27 mouse cellular contexts compared by ENCODE assay signal in the genomic region with DNA sequence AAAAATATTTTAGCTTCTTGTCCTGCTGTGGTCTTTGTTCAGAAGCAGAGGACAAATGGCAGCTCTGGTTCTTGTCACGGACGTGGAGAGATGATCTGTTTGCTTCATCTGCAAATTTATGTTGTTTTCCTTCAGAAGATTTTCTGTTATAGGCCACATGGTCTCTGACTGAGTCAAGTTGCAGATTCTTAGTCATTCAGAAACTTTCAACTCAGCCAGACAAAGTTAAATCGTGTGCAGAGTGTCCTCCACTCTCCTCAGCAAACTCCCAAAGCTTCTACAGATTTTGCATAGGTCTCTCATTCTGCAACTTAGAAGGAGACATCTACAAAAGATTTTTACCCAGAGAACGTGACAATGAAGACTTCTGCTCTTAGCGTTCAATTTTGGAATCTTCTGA. TPM values are rescaled to one million over a fixed set of nuclear protein-coding genes. Genes with fewer than 3 reads are reported as not detected.
A peak's percentile ranks its signal among the peaks of the same experiment; 100 is the strongest.
DNase-seq lines count a peak whose midpoint lies in the region; ATAC-seq and TF ChIP-seq lines count a peak whose summit lies in the region.
"Had no signal": no experiment of that assay in that cellular context is flagged by ENCODE, and none has a peak within 500 bp of the region (broad histone marks: within the 10 kb centered on the region; RNA-seq: fewer than 3 reads in every experiment).

No protein-coding gene starts in this region.

- DNase-seq in intestine, embryonic 14.5 days (ENCODE audit: low spot score), result no peak
- no peak for DNase-seq in stomach, postnatal 0 days (ENCODE audit: low spot score)
- DNase-seq in left cerebral cortex, adult 8-10 months (ENCODE audit: low spot score in 2 of 2), result no peak
- DNase-seq in urinary bladder, postnatal 25 days (ENCODE audit: low spot score), result no peak
- DNase-seq: adrenal gland, adult 2 months; adrenal gland, postnatal 14 days; cerebellum, adult 11 months; cerebellum, adult 2 months; cerebellum, adult 9-11 months; cerebellum, postnatal 25 days; forebrain, postnatal 0 days; gastrocnemius, adult 2 months; gastrocnemius, postnatal 25 days; heart, adult 18-20 months had no signal

- H3K4me3 ChIP-seq in intestine, embryonic 14.5 days (ENCODE audit: low read depth, low read length), result no peak overlapping the region
- no peak overlapping the region for H3K4me3 ChIP-seq in intestine, embryonic 15.5 days (replicated peaks)
- no peak overlapping the region for H3K4me3 ChIP-seq in stomach, embryonic 16.5 days (replicated peaks; ENCODE audit: low read length)
- H3K4me3 ChIP-seq in stomach, postnatal 0 days (ENCODE audit: low read depth, low read length), result no peak overlapping the region
- no peak overlapping the region for H3K4me3 ChIP-seq in heart, embryonic 12.5 days
- H3K4me3 ChIP-seq: embryonic facial prominence, embryonic 12.5 days; embryonic facial prominence, embryonic 15.5 days; gastrocnemius, adult 2 months; heart, embryonic 13.5 days; hindbrain, embryonic 12.5 days; hindbrain, embryonic 15.5 days had no signal

- H3K27me3 ChIP-seq in intestine, embryonic 14.5 days (replicated peaks; ENCODE audit: control insufficient read depth, insufficient read depth, low read length), result no peaks in the 10 kb centered on the region
- no peaks in the 10 kb centered on the region for H3K27me3 ChIP-seq in intestine, embryonic 15.5 days (replicated peaks)
- no peaks in the 10 kb centered on the region for H3K27me3 ChIP-seq in stomach, embryonic 16.5 days (ENCODE audit: control insufficient read depth, insufficient read depth, low read length)
- H3K27me3 ChIP-seq in stomach, postnatal 0 days (ENCODE audit: control insufficient read depth, insufficient read depth, low read length), result no peaks in the 10 kb centered on the region
- 0 out of 2 replicates have a peak, but pooled peaks cover 3% of the 10 kb centered on the region for H3K27me3 ChIP-seq in heart, embryonic 12.5 days (replicated peaks)
- H3K27me3 ChIP-seq: embryonic facial prominence, embryonic 12.5 days; embryonic facial prominence, embryonic 15.5 days; heart, embryonic 13.5 days; hindbrain, embryonic 12.5 days; hindbrain, embryonic 15.5 days; Patski had no signal

- TF ChIP-seq CTCF in stomach, postnatal 0 days (IDR thresholded peaks at IDR 0.05; ENCODE audit: low read depth), result no peak

- 37% methylated on average over 5 of the region's 5 CpGs for WGBS in intestine, embryonic 14.5 days
- WGBS in intestine, embryonic 15.5 days, result 48% methylated on average over 5 of the region's 5 CpGs
- 60% methylated on average over 5 of the region's 5 CpGs for WGBS in stomach, embryonic 16.5 days
- WGBS in stomach, postnatal 0 days, result 41% methylated on average over 5 of the region's 5 CpGs
- 77% methylated on average over 5 of the region's 5 CpGs for WGBS in heart, embryonic 12.5 days

- no peaks in the 10 kb centered on the region for H3K9me3 ChIP-seq in intestine, embryonic 14.5 days (ENCODE audit: control insufficient read depth, low read length)
- H3K9me3 ChIP-seq in intestine, embryonic 15.5 days, result no peaks in the 10 kb centered on the region
- no peaks in the 10 kb centered on the region for H3K9me3 ChIP-seq in stomach, embryonic 16.5 days (replicated peaks; ENCODE audit: control insufficient read depth, low read length)
- H3K9me3 ChIP-seq in stomach, postnatal 0 days (ENCODE audit: control insufficient read depth, low read length), result no peaks in the 10 kb centered on the region
- H3K9me3 ChIP-seq in heart, embryonic 12.5 days (replicated peaks), result no peaks in the 10 kb centered on the region
- H3K9me3 ChIP-seq: embryonic facial prominence, embryonic 12.5 days; embryonic facial prominence, embryonic 15.5 days; G1E; heart, embryonic 13.5 days; hindbrain, embryonic 12.5 days; hindbrain, embryonic 15.5 days had no signal

- ATAC-seq in intestine, embryonic 14.5 days (replicated peaks; ENCODE audit: low FRiP score, low TSS enrichment, low read depth), result 0 out of 2 replicates have a peak, but pooled peaks have one; percentile 12
- no peak for ATAC-seq in intestine, embryonic 15.5 days
- ATAC-seq in stomach, embryonic 16.5 days (ENCODE audit: insufficient read depth, low FRiP score), result peak; percentile 44; the same call in 1 of the 2 replicates
- ATAC-seq in stomach, postnatal 0 days (ENCODE audit: low FRiP score, low TSS enrichment), result no peak
- peak; percentile 36 for ATAC-seq in activated CD4-positive, CD25-positive, alpha-beta regulatory T cell, adult 4 months
- no peak for ATAC-seq in heart, embryonic 12.5 days (ENCODE audit: insufficient number of reproducible peaks, low FRiP score)
- ATAC-seq: forebrain, embryonic 14.5 days; forebrain, postnatal 0 days; Patski had no signal

- peak overlapping the region; percentile 55; the same call in 1 of the 2 replicates for H3K27ac ChIP-seq in intestine, embryonic 14.5 days (ENCODE audit: low read depth)
- no peak overlapping the region for H3K27ac ChIP-seq in intestine, embryonic 15.5 days
- H3K27ac ChIP-seq in stomach, embryonic 16.5 days (ENCODE audit: low read length), result no peak overlapping the region
- no peak overlapping the region for H3K27ac ChIP-seq in stomach, postnatal 0 days (replicated peaks)
- H3K27ac ChIP-seq in heart, embryonic 12.5 days (ENCODE audit: poor library complexity, severe bottlenecking), result no peak overlapping the region
- H3K27ac ChIP-seq: embryonic facial prominence, embryonic 12.5 days; embryonic facial prominence, embryonic 15.5 days; gastrocnemius, adult 2 months; heart, embryonic 13.5 days; hindbrain, embryonic 12.5 days; hindbrain, embryonic 15.5 days had no signal

- peaks cover 8% of the 10 kb centered on the region; the same call in 1 of the 2 replicates for H3K4me1 ChIP-seq in intestine, embryonic 14.5 days (replicated peaks; ENCODE audit: control insufficient read depth, insufficient read depth, low read length)
- peaks cover 3% of the 10 kb centered on the region; the same call in 1 of the 2 replicates for H3K4me1 ChIP-seq in intestine, embryonic 15.5 days (replicated peaks)
- H3K4me1 ChIP-seq in stomach, embryonic 16.5 days (ENCODE audit: control insufficient read depth, insufficient read depth, low read length), result 0 out of 2 replicates have a peak, but pooled peaks cover 5% of the 10 kb centered on the region
- no peaks in the 10 kb centered on the region for H3K4me1 ChIP-seq in stomach, postnatal 0 days (replicated peaks; ENCODE audit: control insufficient read depth, insufficient read depth)
- H3K4me1 ChIP-seq in heart, embryonic 12.5 days (replicated peaks), result no peaks in the 10 kb centered on the region
- H3K4me1 ChIP-seq: embryonic facial prominence, embryonic 12.5 days; embryonic facial prominence, embryonic 15.5 days; heart, embryonic 13.5 days; hindbrain, embryonic 12.5 days; hindbrain, embryonic 15.5 days had no signal

- no peak for TF ChIP-seq EP300 in stomach, postnatal 0 days (optimal IDR thresholded peaks at IDR 0.05)

- H3K36me3 ChIP-seq in intestine, embryonic 14.5 days (ENCODE audit: control insufficient read depth, insufficient read depth, low read length), result no peaks in the 10 kb centered on the region
- no peaks in the 10 kb centered on the region for H3K36me3 ChIP-seq in intestine, embryonic 15.5 days
- H3K36me3 ChIP-seq in stomach, embryonic 16.5 days (ENCODE audit: control insufficient read depth, insufficient read depth, low read length), result no peaks in the 10 kb centered on the region
- H3K36me3 ChIP-seq in stomach, postnatal 0 days (ENCODE audit: control insufficient read depth, insufficient read depth, low read length), result no peaks in the 10 kb centered on the region
- no peaks in the 10 kb centered on the region for H3K36me3 ChIP-seq in heart, embryonic 12.5 days
- H3K36me3 ChIP-seq: embryonic facial prominence, embryonic 12.5 days; embryonic facial prominence, embryonic 15.5 days; G1E; heart, embryonic 13.5 days; hindbrain, embryonic 12.5 days; hindbrain, embryonic 15.5 days had no signal

- H3K4me2 ChIP-seq in intestine, embryonic 14.5 days (ENCODE audit: low read length), result no peak overlapping the region
- no peak overlapping the region for H3K4me2 ChIP-seq in intestine, embryonic 15.5 days (replicated peaks)
- H3K4me2 ChIP-seq in stomach, embryonic 16.5 days (ENCODE audit: low read depth, low read length), result no peak overlapping the region
- no peak overlapping the region for H3K4me2 ChIP-seq in stomach, postnatal 0 days (replicated peaks; ENCODE audit: low read depth)
- H3K4me2 ChIP-seq in heart, embryonic 12.5 days, result no peak overlapping the region
- H3K4me2 ChIP-seq: embryonic facial prominence, embryonic 12.5 days; embryonic facial prominence, embryonic 15.5 days; heart, embryonic 13.5 days; hindbrain, embryonic 12.5 days; hindbrain, embryonic 15.5 days had no signal

- no peak overlapping the region for H3K9ac ChIP-seq in intestine, embryonic 14.5 days (ENCODE audit: low read length)
- H3K9ac ChIP-seq in intestine, embryonic 15.5 days, result no peak overlapping the region
- no peak overlapping the region for H3K9ac ChIP-seq in stomach, embryonic 16.5 days (ENCODE audit: low read length)
- H3K9ac ChIP-seq in stomach, postnatal 0 days (ENCODE audit: low read length), result no peak overlapping the region
- H3K9ac ChIP-seq in heart, embryonic 12.5 days, result no peak overlapping the region
- H3K9ac ChIP-seq: embryonic facial prominence, embryonic 12.5 days; embryonic facial prominence, embryonic 15.5 days; forebrain, postnatal 0 days; heart, embryonic 13.5 days; hindbrain, embryonic 12.5 days; hindbrain, embryonic 15.5 days had no signal

RNA-seq across cellular contexts. Expression of a gene that starts 49.0 kb away (rescaled TPM):
- 0.32 and 0.46 TPM in 2 replicates for polyA plus RNA-seq in intestine, embryonic 14.5 days (2014; fragmentation: Nextera tagmentation; extraction: Ambion mirVana)
- polyA plus RNA-seq in intestine, embryonic 15.5 days (2015; fragmentation: Nextera tagmentation; extraction: Ambion mirVana), result 0.29 and 0.70 TPM in 2 replicates
- polyA plus RNA-seq in stomach, embryonic 16.5 days (2015; fragmentation: Nextera tagmentation; extraction: Ambion mirVana), result 0.22 and 0.34 TPM in 2 replicates
- 0.08 and 0.19 TPM in 2 replicates for polyA plus RNA-seq in stomach, postnatal 0 days (2015; fragmentation: Nextera tagmentation; extraction: Ambion mirVana)
- 100 to 1,000 TPM; 474 to 595 TPM for polyA plus RNA-seq in activated CD4-positive, CD25-positive, alpha-beta regulatory T cell, adult 4 months (2017; shearing (Covaris generic))
- polyA plus RNA-seq in heart, embryonic 12.5 days (2016; fragmentation: Nextera tagmentation; extraction: Ambion mirVana), result 0.05 and 0.08 TPM in 2 replicates
- total RNA-seq in left cerebral cortex, adult 8-10 months (2022), result not detected
- total RNA-seq: gastrocnemius, postnatal 25 days had no signal
- polyA plus RNA-seq: cerebellum, adult 2 months; forebrain, embryonic 11.5 days; G1E; hindbrain, embryonic 15.5 days had no signal

Comparison
In these comparisons a context has a peak if more than half of its experiments do, and no peak if none do; other contexts are left out.
1. ATAC-seq: peak in intestine, embryonic 14.5 days (single experiment), stomach, embryonic 16.5 days (single experiment) and activated CD4-positive, CD25-positive, alpha-beta regulatory T cell, adult 4 months (single experiment); none in intestine, embryonic 15.5 days (single experiment), stomach, postnatal 0 days (single experiment) and heart, embryonic 12.5 days (single experiment).
2. RNA of a gene that starts 49.0 kb away (polyA plus RNA-seq): 474 to 595 TPM in activated CD4-positive, CD25-positive, alpha-beta regulatory T cell, adult 4 months; 0.29 to 0.70 TPM in intestine, embryonic 15.5 days, 0.22 to 0.34 TPM in stomach, embryonic 16.5 days, 0.32 to 0.46 TPM in intestine, embryonic 14.5 days, 0.08 to 0.19 TPM in stomach, postnatal 0 days and 0.05 to 0.08 TPM in heart, embryonic 12.5 days; every median in the first group is over 100 times any median in the second.